Mouse (Mus musculus) kidney, postnatal 25 days (tissue): ENCODE measurements at regions not wholly inside any gene's neighbourhood (a gene's known extent, or its start where the extent isn't known, plus 50 kb on each side); places are given as distances from the start of the nearest gene placed in this dataset.
"Not testable (repeated sequence)": the region's sequence is repeated elsewhere in the genome, so short reads cannot be mapped to it uniquely, and the experiment has no call there.

Source experiments
- DNase-seq, 2 experiments: peaks; one replicate each; pipeline ENCODE4 v3.0.0; 2021; ENCODE audit warnings: mixed read lengths in 2 of 2

GRCm38 (mm10) chr6:112564119-112564518, 74.4 kb upstream of the Oxtr start:
- DNase-seq: not testable (repeated sequence)

DNA sequence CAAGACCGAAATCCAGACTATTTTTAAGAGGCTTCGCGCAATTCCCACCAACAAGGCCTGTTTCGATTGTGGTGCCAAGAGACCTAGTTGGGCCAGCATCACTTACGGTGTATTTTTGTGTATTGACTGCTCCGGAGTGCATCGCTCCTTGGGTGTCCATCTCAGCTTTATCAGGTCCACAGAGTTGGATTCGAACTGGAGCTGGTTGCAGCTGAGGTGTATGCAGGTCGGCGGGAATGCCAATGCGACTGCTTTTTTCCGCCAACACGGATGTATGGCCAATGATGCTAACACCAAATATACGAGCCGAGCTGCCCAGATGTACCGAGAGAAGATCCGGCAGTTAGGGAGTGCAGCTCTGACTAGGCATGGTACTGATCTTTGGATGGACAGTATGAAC, 73.9 kb upstream of the Oxtr start:
- not testable (repeated sequence) for DNase-seq

DNA sequence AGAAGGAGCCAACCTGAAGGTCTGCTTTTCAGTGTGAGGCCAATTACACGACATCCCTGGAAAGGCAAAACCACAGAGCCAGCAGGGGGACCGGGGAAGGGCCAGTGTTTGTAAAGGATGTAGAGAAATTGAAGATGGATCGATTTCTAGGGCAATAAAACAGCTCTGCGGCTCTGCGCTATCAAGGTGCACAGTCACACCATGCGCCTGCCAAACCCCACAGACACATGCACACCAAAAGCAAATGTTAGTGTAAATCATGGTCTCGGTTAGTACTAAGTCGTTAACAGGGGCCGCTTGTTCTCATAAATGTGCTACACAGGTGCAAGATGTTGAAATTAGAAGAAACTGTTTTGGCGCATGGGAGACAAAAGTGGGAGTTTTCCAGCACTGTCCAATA, 72.3 kb upstream of the Oxtr start:
- DNase-seq: no peak

- no peak for DNase-seq
Measured at GRCm38 (mm10) chr6:112561568-112561967, 71.8 kb upstream of the Oxtr start.

DNA sequence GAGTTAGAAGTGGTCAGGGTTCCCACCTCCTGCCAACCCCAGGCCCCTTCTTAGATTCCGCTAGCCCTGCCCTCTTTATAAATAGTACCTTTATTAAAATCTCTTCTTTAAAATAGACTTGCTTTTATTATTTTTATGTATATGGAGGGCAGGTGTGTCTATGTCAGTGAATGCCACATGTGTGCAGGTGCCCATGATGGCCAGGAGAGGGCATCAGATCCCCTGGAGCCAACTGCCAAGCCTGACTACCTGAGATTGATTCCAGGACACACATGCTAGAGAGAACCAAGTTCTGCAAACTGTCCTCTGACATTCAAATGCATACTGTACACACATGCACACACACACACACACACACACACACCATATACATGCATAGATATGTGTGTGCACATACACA, 69.8 kb upstream of the Oxtr start:
- DNase-seq: no peak

DNA sequence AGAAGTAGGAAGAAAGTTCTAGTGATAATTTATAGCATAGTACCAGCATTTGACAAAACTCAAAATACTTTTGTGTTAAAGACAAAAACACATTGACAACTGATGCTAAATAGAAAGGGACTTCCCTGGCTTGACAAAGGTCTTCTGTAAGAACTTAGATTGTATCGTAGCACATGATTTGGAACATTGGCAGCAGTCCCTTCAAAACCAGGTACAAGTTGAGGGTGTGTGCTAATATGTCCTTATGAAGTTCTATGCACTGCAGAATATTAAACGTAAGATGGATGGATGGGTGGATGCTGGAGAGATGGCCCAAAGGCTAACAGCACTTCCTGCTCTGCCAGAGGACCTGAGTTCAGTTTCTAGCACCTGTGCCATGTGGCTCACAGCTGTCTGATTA, 67.8 kb upstream of the Oxtr start:
- DNase-seq: no peak

- no peak for DNase-seq
Measured at GRCm38 (mm10) chr6:112556401-112557165, 66.8 kb upstream of the Oxtr start.

- DNase-seq: no peak
Measured at GRCm38 (mm10) chr6:112554091-112554490, 64.3 kb upstream of the Oxtr start.

- DNase-seq: no peak
Measured at GRCm38 (mm10) chr6:112553231-112553920, 63.6 kb upstream of the Oxtr start.

DNA sequence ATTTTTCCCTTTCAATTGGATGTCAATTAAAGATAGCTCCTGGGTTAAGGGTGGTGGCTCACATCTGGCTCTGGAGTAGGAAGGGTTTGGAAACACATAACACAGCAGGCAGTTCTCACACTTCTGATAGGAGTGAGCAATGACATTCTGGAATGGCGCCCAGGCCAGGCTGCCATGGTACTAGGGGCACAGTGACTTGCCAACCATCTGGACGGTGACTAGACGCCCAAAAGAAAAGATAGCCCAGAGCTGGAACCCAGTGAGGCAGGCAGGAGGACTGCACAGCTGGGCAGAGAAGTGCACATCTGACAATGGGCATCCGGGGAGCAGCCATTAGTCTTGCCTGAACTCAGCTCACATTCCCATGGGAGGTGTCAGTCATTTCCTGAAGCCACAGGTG, 62.8 kb upstream of the Oxtr start:
- peak in 1 of 2 experiments; percentile 45 for DNase-seq

- DNase-seq: no peak
Measured at GRCm38 (mm10) chr6:112551298-112551697, 61.6 kb upstream of the Oxtr start.

- no peak for DNase-seq
Measured at GRCm38 (mm10) chr6:112547251-112547650, 57.5 kb upstream of the Oxtr start.

DNA sequence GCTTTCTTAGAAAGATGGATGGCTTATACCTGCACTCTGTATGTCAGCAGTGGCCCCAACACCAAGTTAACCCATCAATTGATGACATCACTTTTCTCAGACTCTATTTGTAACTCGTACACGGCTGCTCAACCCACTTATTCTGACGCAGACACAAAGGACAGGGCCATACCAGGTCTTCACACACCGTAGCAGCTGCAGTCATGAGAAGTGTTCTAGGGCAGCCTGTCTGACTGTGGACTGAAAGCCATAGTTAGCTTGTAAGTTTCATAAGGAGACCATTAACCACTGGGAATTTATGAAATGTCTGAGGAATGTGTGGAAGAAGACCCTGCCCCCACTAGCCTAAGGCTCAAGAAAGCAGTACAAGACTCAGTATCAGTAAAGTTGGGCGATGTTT, 56.3 kb upstream of the Oxtr start:
- DNase-seq: no peak

- no peak for DNase-seq
Measured at GRCm38 (mm10) chr6:112544315-112544714, 54.6 kb upstream of the Oxtr start.

DNA sequence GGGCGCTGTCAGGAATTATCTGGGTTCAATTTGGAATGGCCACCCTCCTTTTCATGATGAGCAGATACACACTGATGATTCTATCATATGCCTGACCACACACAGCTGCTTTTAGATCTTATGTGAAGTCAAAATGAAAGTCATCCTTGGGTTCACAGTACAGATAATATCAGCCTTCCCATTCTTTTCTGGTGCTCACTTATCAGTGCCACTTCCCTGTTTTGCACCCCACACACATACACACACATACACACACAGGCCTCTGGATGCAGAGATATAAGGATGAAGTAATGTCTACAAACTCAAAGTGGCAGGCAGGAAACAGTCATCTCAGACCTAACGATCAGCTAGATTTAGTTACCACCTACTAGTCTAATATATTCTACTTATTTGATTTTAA, 52.9 kb upstream of the Oxtr start:
- DNase-seq: no peak
